Mouse (Mus musculus) stomach, embryonic 14.5 days (tissue): ENCODE results near the gene Pgpep1l. TPM values are rescaled to one million over a fixed set of nuclear protein-coding genes. Genes with fewer than 3 reads are reported as not detected.
A peak's percentile ranks its signal among the peaks of the same experiment; 100 is the strongest.

Experiments
- ATAC-seq: fragments of 200-750 bp; cut with Nextera tagmentation; 2 replicates; pipeline ENCODE4 v1.8.0; 2017; ENCODE audit warnings: low read depth, moderate TSS enrichment; ENCODE audit not compliant: insufficient number of reproducible peaks, insufficient read depth, low FRiP score
- H3K27ac ChIP-seq: fragments of 300-500 bp; sonication (generic); 2 replicates; pipeline ENCODE4 v1.5.1; 2014; ENCODE audit warnings: mild to moderate bottlenecking, low read length, moderate library complexity, mixed read lengths
- H3K27me3 ChIP-seq: fragments of 300-500 bp; sonication (generic); 2 replicates; pipeline ENCODE4 v1.6.1; 2014; ENCODE audit warnings: low read length, control low read depth, mixed read lengths; ENCODE audit not compliant: control insufficient read depth, insufficient read depth
- H3K36me3 ChIP-seq: fragments of 300-500 bp; sonication (generic); 2 replicates; pipeline ENCODE4 v1.6.1; 2014; ENCODE audit warnings: mild to moderate bottlenecking, control low read depth, low read length, moderate library complexity, mixed read lengths; ENCODE audit not compliant: control insufficient read depth, insufficient read depth
- H3K4me1 ChIP-seq: fragments of 300-500 bp; sonication (generic); 2 replicates; pipeline ENCODE4 v1.6.1; 2014; ENCODE audit warnings: low read length, control low read depth, mixed read lengths; ENCODE audit not compliant: control insufficient read depth, insufficient read depth
- H3K4me2 ChIP-seq: fragments of 300-500 bp; sonication (generic); replicated peaks from 2 replicates; pipeline ENCODE4 v1.6.1; 2014; ENCODE audit warnings: low read depth, low read length, control low read depth
- H3K4me3 ChIP-seq: fragments of 300-500 bp; sonication (generic); 2 replicates; pipeline ENCODE4 v1.5.1; 2014; ENCODE audit warnings: low read depth, low read length, control low read depth
- H3K9ac ChIP-seq: fragments of 300-500 bp; sonication (generic); replicated peaks from 2 replicates; pipeline ENCODE4 v1.6.1; 2014; ENCODE audit warnings: low read depth, mild to moderate bottlenecking, control low read depth, low read length, moderate library complexity, mixed read lengths
- H3K9me3 ChIP-seq: fragments of 300-500 bp; sonication (generic); 2 replicates; pipeline ENCODE4 v1.6.1; 2016; ENCODE audit warnings: low read depth, low read length, control low read depth; ENCODE audit not compliant: control insufficient read depth
- WGBS: fragments of 180-500 bp; shearing (Covaris S2); extraction: QIAGEN DNeasy Blood & Tissue Kit; methylation state at CpG from one replicate; pipeline ENCODE4 v1.1.7; 2014; 5-methylcytosine and 5-hydroxymethylcytosine counted together
- polyA plus RNA-seq: library from polyadenylated mRNA; unstranded; fragments of >200 nt; fragmentation: Nextera tagmentation; extraction: Ambion mirVana; gene quantifications from 2 replicates; pipeline ENCODE4 v1.2.1, GENCODE M21; 2014

Gene Pgpep1l
- polyA plus RNA-seq, 1 experiment from 2014 or later = not detected

- Histone ChIP-seq H3K4me1 (no peaks in the 10 kb centered on the region), H3K4me2 (no peak overlapping the region), H3K9me3 (no peaks in the 10 kb centered on the region), H3K4me3 (no peak overlapping the region), H3K36me3 (no peaks in the 10 kb centered on the region), H3K27me3 (no peaks in the 10 kb centered on the region), H3K27ac (no peak overlapping the region), H3K9ac (no peak overlapping the region)
- WGBS = 87% methylated on average over 9 of the region's 9 CpGs
- no peak for ATAC-seq
Measured at GRCm38 (mm10) chr7:68241205-68241604, 22.8 kb downstream of the Pgpep1l start.

- Histone ChIP-seq H3K9me3 (no peaks in the 10 kb centered on the region), H3K27me3 (no peaks in the 10 kb centered on the region), H3K4me3 (no peak overlapping the region), H3K4me2 (no peak overlapping the region), H3K27ac (no peak overlapping the region), H3K9ac (no peak overlapping the region), H3K4me1 (0 out of 2 replicates have a peak, but pooled peaks cover under 1% of the 10 kb centered on the region), H3K36me3 (no peaks in the 10 kb centered on the region)
- ATAC-seq = no peak
- 48% methylated on average over 11 of the region's 11 CpGs for WGBS
Measured at GRCm38 (mm10) chr7:68239220-68239827, 24.7 kb downstream of the Pgpep1l start.

GRCm38 (mm10) chr7:68236817-68237216 is 27.2 kb downstream of the Pgpep1l start:
- H3K36me3 ChIP-seq = no peaks in the 10 kb centered on the region
- 77% methylated on average over 8 of the region's 8 CpGs for WGBS
- H3K9ac ChIP-seq = no peak overlapping the region
- H3K9me3 ChIP-seq = no peaks in the 10 kb centered on the region
- peaks cover 5% of the 10 kb centered on the region; the same call in 1 of the 2 replicates for H3K4me1 ChIP-seq
- H3K27ac ChIP-seq = no peak overlapping the region
- H3K4me2 ChIP-seq = no peak overlapping the region
- no peaks in the 10 kb centered on the region for H3K27me3 ChIP-seq
- H3K4me3 ChIP-seq = no peak overlapping the region
- no peak for ATAC-seq

- no peak overlapping the region for H3K4me3 ChIP-seq
- H3K27me3 ChIP-seq = no peaks in the 10 kb centered on the region
- no peaks in the 10 kb centered on the region for H3K9me3 ChIP-seq
- H3K4me1 ChIP-seq = peaks cover 5% of the 10 kb centered on the region; the same call in 1 of the 2 replicates
- no peaks in the 10 kb centered on the region; the same call in none of the 2 replicates for H3K36me3 ChIP-seq
- no peak overlapping the region for H3K9ac ChIP-seq
- H3K27ac ChIP-seq = no peak overlapping the region
- no peak overlapping the region for H3K4me2 ChIP-seq
- WGBS = 22% methylated on average over 13 of the region's 13 CpGs
- ATAC-seq = peak; percentile 53; the same call in 1 of the 2 replicates
Measured at GRCm38 (mm10) chr7:68233619-68234223, 30.3 kb downstream of the Pgpep1l start.

- H3K36me3 ChIP-seq = no peaks in the 10 kb centered on the region; the same call in none of the 2 replicates
- H3K4me1 ChIP-seq = peaks cover 8% of the 10 kb centered on the region; the same call in 1 of the 2 replicates
- H3K9me3 ChIP-seq = no peaks in the 10 kb centered on the region
- no peak overlapping the region for H3K27ac ChIP-seq
- no peaks in the 10 kb centered on the region for H3K27me3 ChIP-seq
- WGBS = 90% methylated on average over 5 of the region's 5 CpGs
- H3K4me2 ChIP-seq = no peak overlapping the region
- no peak overlapping the region for H3K9ac ChIP-seq
- ATAC-seq = no peak
- H3K4me3 ChIP-seq = no peak overlapping the region
Measured at GRCm38 (mm10) chr7:68232521-68232920, 31.5 kb downstream of the Pgpep1l start.

- Histone ChIP-seq H3K9ac (no peak overlapping the region), H3K27me3 (no peaks in the 10 kb centered on the region), H3K36me3 (peaks cover 9% of the 10 kb centered on the region), H3K4me2 (no peak overlapping the region), H3K4me3 (no peak overlapping the region), H3K4me1 (peaks cover 8% of the 10 kb centered on the region; the same call in 1 of the 2 replicates), H3K27ac (no peak overlapping the region), H3K9me3 (no peaks in the 10 kb centered on the region)
- no peak for ATAC-seq
- WGBS = 91% methylated on average over 9 of the region's 9 CpGs
Measured at GRCm38 (mm10) chr7:68230831-68231230, 33.2 kb downstream of the Pgpep1l start.

- peaks cover 11% of the 10 kb centered on the region for H3K36me3 ChIP-seq
- ATAC-seq = no peak
- no peak overlapping the region for H3K9ac ChIP-seq
- no peak overlapping the region for H3K4me2 ChIP-seq
- H3K27me3 ChIP-seq = no peaks in the 10 kb centered on the region
- H3K27ac ChIP-seq = no peak overlapping the region
- 0 out of 2 replicates have a peak, but pooled peaks cover 3% of the 10 kb centered on the region for H3K4me1 ChIP-seq
- 43% methylated on average over 6 of the region's 6 CpGs for WGBS
- no peaks in the 10 kb centered on the region for H3K9me3 ChIP-seq
- H3K4me3 ChIP-seq = no peak overlapping the region
Measured at GRCm38 (mm10) chr7:68228491-68228890, 35.5 kb downstream of the Pgpep1l start.

- no peaks in the 10 kb centered on the region for H3K9me3 ChIP-seq
- no peaks in the 10 kb centered on the region for H3K27me3 ChIP-seq
- no peak overlapping the region for H3K27ac ChIP-seq
- no peak overlapping the region for H3K9ac ChIP-seq
- 0 out of 2 replicates have a peak, but pooled peaks cover 3% of the 10 kb centered on the region for H3K4me1 ChIP-seq
- no peak overlapping the region for H3K4me3 ChIP-seq
- no peak for ATAC-seq
- WGBS = 75% methylated on average over 4 of the region's 4 CpGs
- H3K36me3 ChIP-seq = peaks cover 13% of the 10 kb centered on the region
- no peak overlapping the region for H3K4me2 ChIP-seq
Measured at GRCm38 (mm10) chr7:68227621-68228020, 36.4 kb downstream of the Pgpep1l start.
